Mouse (Mus musculus): ENCODE measurements around the gene Nanos3.

- TF ChIP-seq GATA1 (IDR thresholded peaks at IDR 0.05; ENCODE audit: borderline replicate concordance, low read length) (no peak), FLI1 (IDR thresholded peaks at IDR 0.05; ENCODE audit: low read length) (no peak)
These were observed 44.2 kb downstream of the Nanos3 start for GRCm38 (mm10) chr8:84140838-84141237.
